8 mouse cellular contexts compared by ENCODE assay signal in genomic region chr7:141902791-141903190, GRCm38 (mm10). TPM values are rescaled to one million over a fixed set of nuclear protein-coding genes. Genes with fewer than 3 reads are reported as not detected.
A peak's percentile ranks its signal among the peaks of the same experiment; 100 is the strongest.
DNase-seq lines count a peak whose midpoint lies in the region; ATAC-seq and TF ChIP-seq lines count a peak whose summit lies in the region.

No protein-coding gene starts in this region.

- H3K9me3 ChIP-seq in heart, postnatal 0 days (replicated peaks; ENCODE audit: control insufficient read depth, low read length), result no peaks in the 10 kb centered on the region
- no peaks in the 10 kb centered on the region for H3K9me3 ChIP-seq in ES-Bruce4 (replicated peaks; ENCODE audit: control insufficient read depth, insufficient read depth, low read length, poor library complexity, severe bottlenecking)
- no peaks in the 10 kb centered on the region for H3K9me3 ChIP-seq in forebrain, embryonic 12.5 days
- no peaks in the 10 kb centered on the region for H3K9me3 ChIP-seq in limb, embryonic 12.5 days

- TF ChIP-seq CTCF in heart, postnatal 0 days (IDR thresholded peaks at IDR 0.05; ENCODE audit: low read depth), result no peak
- TF ChIP-seq CTCF in ES-Bruce4 (IDR thresholded peaks at IDR 0.05; ENCODE audit: low read depth, low read length), result no peak
- no peak for TF ChIP-seq CTCF in small intestine, adult 2 months (IDR thresholded peaks at IDR 0.05; ENCODE audit: extremely low read depth, insufficient read length, insufficient replicate concordance, low read depth, low read length)

- H3K9ac ChIP-seq in heart, postnatal 0 days (replicated peaks; ENCODE audit: low read depth, low read length), result peak overlapping the region; percentile 46; the same call in 1 of the 2 replicates
- H3K9ac ChIP-seq in ES-Bruce4 (ENCODE audit: low read depth, poor library complexity, severe bottlenecking), result peak overlapping the region; percentile 36
- peak overlapping the region; percentile 60 for H3K9ac ChIP-seq in forebrain, embryonic 12.5 days
- peak overlapping the region; percentile 91 for H3K9ac ChIP-seq in limb, embryonic 12.5 days (replicated peaks)

- DNase-seq in heart, postnatal 0 days (ENCODE audit: low spot score), result no peak
- no peak for DNase-seq in heart, adult 9 months (ENCODE audit: low spot score in 2 of 2)
- DNase-seq in cerebellum, adult 18-20 months, result no peak
- DNase-seq in urinary bladder, adult 2 months (ENCODE audit: low spot score), result no peak

- H3K4me2 ChIP-seq in heart, postnatal 0 days (ENCODE audit: low read depth, low read length), result peak overlapping the region; percentile 66
- H3K4me2 ChIP-seq in forebrain, embryonic 12.5 days, result peak overlapping the region; percentile 91
- H3K4me2 ChIP-seq in limb, embryonic 12.5 days, result peak overlapping the region; percentile 84

- ATAC-seq in heart, postnatal 0 days (ENCODE audit: insufficient read depth, low read depth), result no peak
- ATAC-seq in forebrain, embryonic 12.5 days (ENCODE audit: low FRiP score), result no peak
- ATAC-seq in limb, embryonic 12.5 days (ENCODE audit: insufficient number of reproducible peaks, insufficient read depth, low FRiP score, low TSS enrichment, low read depth), result no peak

- no peak for TF ChIP-seq POLR2A in ES-Bruce4 (IDR thresholded peaks at IDR 0.05; ENCODE audit: insufficient read depth, low read length)
- no peak for TF ChIP-seq POLR2A in small intestine, adult 2 months (IDR thresholded peaks at IDR 0.05; ENCODE audit: low read depth, low read length)

- H3K36me3 ChIP-seq in heart, postnatal 0 days (replicated peaks; ENCODE audit: control insufficient read depth, insufficient read depth, low read length), result no peaks in the 10 kb centered on the region
- no peaks in the 10 kb centered on the region for H3K36me3 ChIP-seq in ES-Bruce4 (ENCODE audit: control insufficient read depth, insufficient read depth, low read length, poor library complexity, severe bottlenecking)
- no peaks in the 10 kb centered on the region for H3K36me3 ChIP-seq in forebrain, embryonic 12.5 days (replicated peaks)
- H3K36me3 ChIP-seq in limb, embryonic 12.5 days, result no peaks in the 10 kb centered on the region
- no peaks in the 10 kb centered on the region for H3K36me3 ChIP-seq in small intestine, adult 2 months (ENCODE audit: control insufficient read depth, insufficient read depth, low read length)

- H3K4me3 ChIP-seq in heart, postnatal 0 days (ENCODE audit: low read depth, low read length), result peak overlapping the region; percentile 78
- H3K4me3 ChIP-seq in ES-Bruce4 (ENCODE audit: low read depth, low read length), result peak overlapping the region; percentile 75
- peak overlapping the region; percentile 91 for H3K4me3 ChIP-seq in forebrain, embryonic 12.5 days (replicated peaks)
- peak overlapping the region; percentile 86 for H3K4me3 ChIP-seq in limb, embryonic 12.5 days (replicated peaks)
- peak overlapping the region; percentile 72 for H3K4me3 ChIP-seq in small intestine, adult 2 months (ENCODE audit: low read depth, low read length)

- H3K4me1 ChIP-seq in heart, postnatal 0 days (ENCODE audit: control insufficient read depth, insufficient read depth), result peaks cover 24% of the 10 kb centered on the region
- no peaks in the 10 kb centered on the region for H3K4me1 ChIP-seq in ES-Bruce4 (ENCODE audit: control insufficient read depth, insufficient read depth, low read length)
- peaks cover 28% of the 10 kb centered on the region for H3K4me1 ChIP-seq in forebrain, embryonic 12.5 days
- H3K4me1 ChIP-seq in limb, embryonic 12.5 days (replicated peaks), result peaks cover 16% of the 10 kb centered on the region
- H3K4me1 ChIP-seq in small intestine, adult 2 months (ENCODE audit: control insufficient read depth, insufficient read depth, insufficient read length, low read length), result peaks cover 15% of the 10 kb centered on the region; the same call in 1 of the 2 replicates

- no peak overlapping the region for H3K27ac ChIP-seq in heart, postnatal 0 days (ENCODE audit: low read depth)
- H3K27ac ChIP-seq in ES-Bruce4 (ENCODE audit: insufficient read depth, low read length), result no peak overlapping the region
- peak overlapping the region; percentile 70; the same call in 1 of the 2 replicates for H3K27ac ChIP-seq in forebrain, embryonic 12.5 days
- H3K27ac ChIP-seq in limb, embryonic 12.5 days, result peak overlapping the region; percentile 73; the same call in 1 of the 2 replicates
- no peak overlapping the region for H3K27ac ChIP-seq in small intestine, adult 2 months (ENCODE audit: insufficient read depth, low read depth, low read length)

- no peak for TF ChIP-seq EP300 in heart, postnatal 0 days (IDR thresholded peaks at IDR 0.05; ENCODE audit: low read depth)
- no peak for TF ChIP-seq EP300 in ES-Bruce4 (IDR thresholded peaks at IDR 0.05; ENCODE audit: insufficient read depth, low read depth, low read length)

- 70% methylated on average over 4 of the region's 4 CpGs for WGBS in heart, postnatal 0 days
- WGBS in forebrain, embryonic 12.5 days, result 61% methylated on average over 4 of the region's 4 CpGs
- 62% methylated on average over 4 of the region's 4 CpGs for WGBS in limb, embryonic 12.5 days
- WGBS in small intestine, adult 2 months, result 69% methylated on average over 4 of the region's 4 CpGs

- H3K27me3 ChIP-seq in heart, postnatal 0 days (ENCODE audit: control insufficient read depth, insufficient read depth, low read length), result peaks cover 10% of the 10 kb centered on the region; the same call in 1 of the 2 replicates
- H3K27me3 ChIP-seq in ES-Bruce4 (ENCODE audit: control insufficient read depth, insufficient read depth, low read length, poor library complexity, severe bottlenecking), result no peaks in the 10 kb centered on the region; the same call in 1 of the 2 replicates
- H3K27me3 ChIP-seq in forebrain, embryonic 12.5 days, result peaks cover 26% of the 10 kb centered on the region
- peaks cover 5% of the 10 kb centered on the region for H3K27me3 ChIP-seq in limb, embryonic 12.5 days
- H3K27me3 ChIP-seq in small intestine, adult 2 months (ENCODE audit: control insufficient read depth, insufficient read depth, low read length), result peaks cover 3% of the 10 kb centered on the region; the same call in 1 of the 2 replicates

RNA-seq across cellular contexts. Expression of gene Tollip, which starts 15.5 kb away (rescaled TPM):
- total RNA-seq in heart, postnatal 0 days (2014; rRNA removed; ENCODE audit: low replicate concordance), result 60.0 and 70.3 TPM in 2 replicates
- 28.1 and 30.8 TPM in 2 replicates for polyA plus RNA-seq in heart, postnatal 0 days (2015; fragmentation: Nextera tagmentation; extraction: Ambion mirVana)
- 44.9 and 47.1 TPM in 2 replicates for polyA plus RNA-seq in ES-Bruce4 (2011; ENCODE audit: insufficient read depth, insufficient read length, low read depth, missing spikeins)
- polyA plus RNA-seq in forebrain, embryonic 12.5 days (2016; fragmentation: Nextera tagmentation; extraction: Ambion mirVana), result 69.2 and 76.2 TPM in 2 replicates
- 38.5 and 41.2 TPM in 2 replicates for polyA plus RNA-seq in limb, embryonic 12.5 days (2016; fragmentation: Nextera tagmentation; extraction: Ambion mirVana)
- polyA plus RNA-seq in small intestine, adult 2 months (2012; rRNA removed), result 47.4 and 142 TPM in 2 replicates
- polyA plus RNA-seq in urinary bladder, adult 2 months (2012; rRNA removed), result 47.1 and 47.7 TPM in 2 replicates

RNA-seq across cellular contexts. Expression of gene Brsk2, which starts 46.8 kb away (rescaled TPM):
- total RNA-seq in heart, postnatal 0 days (2014; rRNA removed; ENCODE audit: low replicate concordance), result not detected in 2 replicates
- polyA plus RNA-seq in heart, postnatal 0 days (2015; fragmentation: Nextera tagmentation; extraction: Ambion mirVana), result 0.30 and 0.37 TPM in 2 replicates
- 0.70 and 0.75 TPM in 2 replicates for polyA plus RNA-seq in ES-Bruce4 (2011; ENCODE audit: insufficient read depth, insufficient read length, low read depth, missing spikeins)
- 19.8 and 20.2 TPM in 2 replicates for polyA plus RNA-seq in forebrain, embryonic 12.5 days (2016; fragmentation: Nextera tagmentation; extraction: Ambion mirVana)
- polyA plus RNA-seq in limb, embryonic 12.5 days (2016; fragmentation: Nextera tagmentation; extraction: Ambion mirVana), result 0.31 and 0.84 TPM in 2 replicates
- 0.51 and 5.3 TPM in 2 replicates for polyA plus RNA-seq in small intestine, adult 2 months (2012; rRNA removed)
- 0.27 and 0.34 TPM in 2 replicates for polyA plus RNA-seq in urinary bladder, adult 2 months (2012; rRNA removed)

Comparison
In these comparisons a context has a peak if more than half of its experiments do, and no peak if none do; other contexts are left out.
1. H3K27ac ChIP-seq: peak in forebrain, embryonic 12.5 days (single experiment) and limb, embryonic 12.5 days (single experiment); none in heart, postnatal 0 days (single experiment), ES-Bruce4 (single experiment) and small intestine, adult 2 months (single experiment).
2. H3K9ac ChIP-seq: peak in every context shown above with its lines; median percentile 91 in limb, embryonic 12.5 days; 60 in forebrain, embryonic 12.5 days; 46 in heart, postnatal 0 days; 36 in ES-Bruce4.
3. Peak in every context shown above with its lines, with median percentiles within 50 percentile points of each other: H3K4me2 ChIP-seq and H3K4me3 ChIP-seq.